Mouse (Mus musculus) induced T-regulatory cell, adult 2 months (primary cell): ENCODE results near the gene Lmntd1.

Experiments used
- DNase-seq: peaks from one replicate; pipeline ENCODE4 v3.0.0-alpha.2; 2012; ENCODE audit warnings: low read depth

Gene Lmntd1

GRCm38 (mm10) chr6:145604648-145605047 lies 9.5 kb downstream of the Lmntd1 start:
- no peak for DNase-seq

- no peak for DNase-seq
These were observed 10.0 kb downstream of the Lmntd1 start for GRCm38 (mm10) chr6:145604126-145604525.

- DNase-seq, result no peak
These were observed 15.1 kb downstream of the Lmntd1 start for GRCm38 (mm10) chr6:145598794-145599555.

GRCm38 (mm10) chr6:145595905-145596304 lies 18.2 kb downstream of the Lmntd1 start:
- DNase-seq, result no peak

GRCm38 (mm10) chr6:145593991-145594390 lies 20.1 kb downstream of the Lmntd1 start:
- no peak for DNase-seq

GRCm38 (mm10) chr6:145592531-145592998 lies 21.6 kb downstream of the Lmntd1 start:
- no peak for DNase-seq

GRCm38 (mm10) chr6:145592036-145592435 lies 22.1 kb downstream of the Lmntd1 start:
- no peak for DNase-seq

GRCm38 (mm10) chr6:145591578-145591977 lies 22.5 kb downstream of the Lmntd1 start:
- DNase-seq, result no peak

GRCm38 (mm10) chr6:145590501-145591293 lies 23.4 kb downstream of the Lmntd1 start:
- DNase-seq, result no peak

- DNase-seq, result no peak
These were observed 28.8 kb downstream of the Lmntd1 start for GRCm38 (mm10) chr6:145585052-145585973.

- DNase-seq, result no peak
These were observed 32.6 kb downstream of the Lmntd1 start for GRCm38 (mm10) chr6:145581366-145582170.

GRCm38 (mm10) chr6:145579761-145580160 lies 34.4 kb downstream of the Lmntd1 start:
- no peak for DNase-seq

GRCm38 (mm10) chr6:145578457-145579185 lies 35.5 kb downstream of the Lmntd1 start:
- DNase-seq, result no peak

GRCm38 (mm10) chr6:145576762-145577161 lies 37.4 kb downstream of the Lmntd1 start:
- no peak for DNase-seq

GRCm38 (mm10) chr6:145573250-145574013 lies 40.7 kb downstream of the Lmntd1 start:
- no peak for DNase-seq

- no peak for DNase-seq
These were observed 45.4 kb downstream of the Lmntd1 start for GRCm38 (mm10) chr6:145568701-145569100.

- no peak for DNase-seq
These were observed 46.3 kb downstream of the Lmntd1 start for GRCm38 (mm10) chr6:145567832-145568231.

GRCm38 (mm10) chr6:145567296-145567695 lies 46.8 kb downstream of the Lmntd1 start:
- no peak for DNase-seq

GRCm38 (mm10) chr6:145565663-145566062 lies 48.5 kb downstream of the Lmntd1 start:
- DNase-seq, result no peak

- no peak for DNase-seq
These were observed 49.4 kb downstream of the Lmntd1 start for GRCm38 (mm10) chr6:145564671-145565070.
